Mouse (Mus musculus) G1E (cell line): Measurements from ENCODE around the gene Agfg2.

ENCODE experiments used
- CTCF ChIP-seq: IDR thresholded peaks from 2 replicates; pipeline ENCODE4 v1.5.1; 2012; ENCODE audit warnings: low read depth, low read length, inconsistent platforms, mixed read lengths
- GATA2 ChIP-seq: IDR thresholded peaks from 2 replicates; pipeline ENCODE4 v1.6.1; 2012; ENCODE audit warnings: low read depth, low read length, inconsistent platforms, borderline replicate concordance
- POLR2AphosphoS5 ChIP-seq: IDR thresholded peaks from 2 replicates; pipeline ENCODE4 v1.6.1; 2012; ENCODE audit warnings: low read depth, low read length, inconsistent platforms; ENCODE audit not compliant: insufficient replicate concordance
- TAL1 ChIP-seq: conservative IDR thresholded peaks from 2 replicates; pipeline ENCODE4 v1.6.1; 2012; ENCODE audit warnings: low read depth, low read length, inconsistent platforms, mixed read lengths

- TF ChIP-seq CTCF = no peak
- TF ChIP-seq TAL1 = no peak
- TF ChIP-seq GATA2 = no peak
- TF ChIP-seq POLR2AphosphoS5 = no peak
Observed at GRCm38 (mm10) chr5:137631591-137631990, 52.9 kb downstream of the Agfg2 start.
